23 mouse cellular contexts compared by ENCODE assay signal in the genomic region with DNA sequence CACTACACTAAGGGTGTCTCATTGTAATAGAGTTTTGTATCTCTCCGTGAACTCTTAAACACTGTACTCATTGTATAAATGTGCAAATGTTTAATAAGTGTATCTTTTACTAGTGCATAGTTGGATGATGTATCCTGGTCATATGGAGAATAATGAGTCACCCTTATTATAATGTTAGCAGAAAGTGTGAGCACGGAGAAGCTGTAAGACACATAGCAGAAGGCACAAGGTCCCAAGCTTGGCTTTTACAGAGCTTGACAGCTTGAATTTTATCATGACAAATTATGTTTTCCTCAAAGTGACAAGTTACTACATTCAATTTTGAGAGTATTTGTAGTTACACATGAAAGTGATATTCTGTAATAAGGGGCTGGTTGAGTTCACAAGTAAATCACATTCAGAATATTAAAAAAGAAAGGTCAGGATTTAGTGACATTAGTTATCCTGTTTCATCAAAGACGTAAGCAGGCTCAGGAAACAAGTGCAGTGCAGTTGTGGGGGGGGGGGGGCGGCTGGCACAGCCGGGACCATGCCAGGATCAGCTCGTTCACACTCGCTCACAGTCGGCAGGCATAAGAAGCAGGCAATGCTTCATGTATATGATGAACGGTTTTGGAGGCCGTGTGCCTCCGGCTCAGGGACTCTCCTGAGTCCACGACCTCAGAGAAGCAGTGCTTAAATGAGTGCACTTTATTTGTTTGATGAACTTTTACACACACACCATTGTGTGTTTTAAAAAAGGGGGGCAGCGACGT. TPM values are rescaled to one million over a fixed set of nuclear protein-coding genes. Genes with fewer than 3 reads are reported as not detected.
DNase-seq lines count a peak whose midpoint lies in the region; ATAC-seq lines count a peak whose summit lies in the region.
"Had no signal": no experiment of that assay in that cellular context is flagged by ENCODE, and none has a peak within 500 bp of the region (broad histone marks: within the 10 kb centered on the region; RNA-seq: fewer than 3 reads in every experiment).

No protein-coding gene starts in this region.

- H3K9ac ChIP-seq in forebrain, embryonic 13.5 days = no peak overlapping the region
- no peak overlapping the region for H3K9ac ChIP-seq in forebrain, embryonic 14.5 days (ENCODE audit: low read length)
- no peak overlapping the region for H3K9ac ChIP-seq in forebrain, embryonic 16.5 days (replicated peaks; ENCODE audit: low read depth, low read length)
- no peak overlapping the region for H3K9ac ChIP-seq in forebrain, embryonic 12.5 days
- H3K9ac ChIP-seq: embryonic facial prominence, embryonic 13.5 days; embryonic facial prominence, embryonic 15.5 days had no signal

- no peak for DNase-seq in forebrain, embryonic 14.5 days (ENCODE audit: low spot score)
- peak; percentile 42 for DNase-seq in heart, adult 11 months
- no peak for DNase-seq in heart, postnatal 14 days
- DNase-seq: adrenal gland, adult 2 months; adrenal gland, postnatal 10 days; adrenal gland, postnatal 25 days; B cell, adult 2 months; cerebellum, adult 11 months; cerebellum, adult 18-20 months; cerebellum, adult 8-10 months; cerebellum, adult 9-11 months; cerebellum, postnatal 14 days; cerebellum, postnatal 36 days; embryo, embryonic 11 days had no signal

- H3K4me3 ChIP-seq in forebrain, embryonic 13.5 days = no peak overlapping the region
- H3K4me3 ChIP-seq in forebrain, embryonic 14.5 days (ENCODE audit: low read depth, low read length) = no peak overlapping the region
- H3K4me3 ChIP-seq in forebrain, embryonic 16.5 days (replicated peaks; ENCODE audit: low read length) = no peak overlapping the region
- no peak overlapping the region for H3K4me3 ChIP-seq in forebrain, embryonic 12.5 days (replicated peaks)
- H3K4me3 ChIP-seq: embryonic facial prominence, embryonic 13.5 days; embryonic facial prominence, embryonic 15.5 days; erythroblast, embryonic 14.5 days had no signal

- H3K27me3 ChIP-seq in forebrain, embryonic 13.5 days = no peaks in the 10 kb centered on the region
- H3K27me3 ChIP-seq in forebrain, embryonic 14.5 days (replicated peaks; ENCODE audit: control insufficient read depth, insufficient read depth, low read length) = no peaks in the 10 kb centered on the region
- H3K27me3 ChIP-seq in forebrain, embryonic 16.5 days (replicated peaks; ENCODE audit: control insufficient read depth, insufficient read depth, low read length) = no peaks in the 10 kb centered on the region
- H3K27me3 ChIP-seq in forebrain, embryonic 12.5 days = no peaks in the 10 kb centered on the region
- H3K27me3 ChIP-seq: CH12.LX; embryonic facial prominence, embryonic 13.5 days; embryonic facial prominence, embryonic 15.5 days had no signal

- intact Hi-C loops in heart, postnatal 14 days (cut with DNase I) = no loop called here

- no peak overlapping the region for H3K27ac ChIP-seq in forebrain, embryonic 13.5 days
- H3K27ac ChIP-seq in forebrain, embryonic 14.5 days (ENCODE audit: low read depth, low read length) = no peak overlapping the region
- H3K27ac ChIP-seq in forebrain, embryonic 16.5 days (ENCODE audit: low read length) = peak overlapping the region; percentile 37; the same call in 1 of the 2 replicates
- no peak overlapping the region for H3K27ac ChIP-seq in forebrain, embryonic 12.5 days
- H3K27ac ChIP-seq: embryonic facial prominence, embryonic 13.5 days; embryonic facial prominence, embryonic 15.5 days had no signal

- no peaks in the 10 kb centered on the region for H3K4me1 ChIP-seq in forebrain, embryonic 13.5 days
- no peaks in the 10 kb centered on the region for H3K4me1 ChIP-seq in forebrain, embryonic 14.5 days (ENCODE audit: control insufficient read depth, insufficient read depth, low read length)
- no peaks in the 10 kb centered on the region for H3K4me1 ChIP-seq in forebrain, embryonic 16.5 days (replicated peaks; ENCODE audit: control insufficient read depth, insufficient read depth, low read length)
- H3K4me1 ChIP-seq in forebrain, embryonic 12.5 days = no peaks in the 10 kb centered on the region
- H3K4me1 ChIP-seq: embryonic facial prominence, embryonic 13.5 days; embryonic facial prominence, embryonic 15.5 days had no signal

- ATAC-seq in forebrain, embryonic 13.5 days = peak; percentile 55; the same call in 1 of the 2 replicates
- no peak; the same call in 1 of the 2 replicates for ATAC-seq in forebrain, embryonic 14.5 days
- peak; percentile 84 for ATAC-seq in forebrain, embryonic 16.5 days
- no peak for ATAC-seq in forebrain, embryonic 12.5 days (ENCODE audit: low FRiP score)
- ATAC-seq: CD4-positive, CD25-positive, alpha-beta regulatory T cell, adult 4 months had no signal

- H3K4me2 ChIP-seq in forebrain, embryonic 13.5 days = no peak overlapping the region
- H3K4me2 ChIP-seq in forebrain, embryonic 14.5 days (ENCODE audit: low read length) = no peak overlapping the region
- H3K4me2 ChIP-seq in forebrain, embryonic 16.5 days (ENCODE audit: low read length) = no peak overlapping the region
- no peak overlapping the region for H3K4me2 ChIP-seq in forebrain, embryonic 12.5 days
- H3K4me2 ChIP-seq: embryonic facial prominence, embryonic 13.5 days; embryonic facial prominence, embryonic 15.5 days had no signal

- no peaks in the 10 kb centered on the region for H3K9me3 ChIP-seq in forebrain, embryonic 13.5 days (replicated peaks)
- H3K9me3 ChIP-seq in forebrain, embryonic 14.5 days (replicated peaks; ENCODE audit: control insufficient read depth, low read length) = no peaks in the 10 kb centered on the region
- no peaks in the 10 kb centered on the region for H3K9me3 ChIP-seq in forebrain, embryonic 16.5 days (ENCODE audit: control insufficient read depth, low read length)
- no peaks in the 10 kb centered on the region for H3K9me3 ChIP-seq in forebrain, embryonic 12.5 days
- H3K9me3 ChIP-seq: embryonic facial prominence, embryonic 13.5 days; embryonic facial prominence, embryonic 15.5 days; G1E had no signal

- peaks cover 29% of the 10 kb centered on the region; the same call in 1 of the 2 replicates for H3K36me3 ChIP-seq in forebrain, embryonic 13.5 days (ENCODE audit: poor library complexity, severe bottlenecking)
- peaks cover 26% of the 10 kb centered on the region for H3K36me3 ChIP-seq in forebrain, embryonic 14.5 days (ENCODE audit: control insufficient read depth, insufficient read depth, low read length)
- H3K36me3 ChIP-seq in forebrain, embryonic 16.5 days (ENCODE audit: control insufficient read depth, insufficient read depth) = peaks cover 3% of the 10 kb centered on the region
- H3K36me3 ChIP-seq in forebrain, embryonic 12.5 days (replicated peaks) = peaks cover 21% of the 10 kb centered on the region; the same call in 1 of the 2 replicates

- 76% methylated on average over 14 of the region's 14 CpGs for WGBS in forebrain, embryonic 13.5 days
- WGBS in forebrain, embryonic 14.5 days = 78% methylated on average over 14 of the region's 14 CpGs
- WGBS in forebrain, embryonic 16.5 days = 70% methylated on average over 14 of the region's 14 CpGs
- 86% methylated on average over 14 of the region's 14 CpGs for WGBS in forebrain, embryonic 12.5 days

RNA-seq across cellular contexts. Expression of gene Ccnyl1, which starts 21.9 kb away (rescaled TPM):
- 4.2 and 4.3 TPM in 2 replicates for polyA plus RNA-seq in forebrain, embryonic 13.5 days (2015; fragmentation: Nextera tagmentation; extraction: Ambion mirVana)
- polyA plus RNA-seq in forebrain, embryonic 14.5 days (2014; fragmentation: Nextera tagmentation; extraction: Ambion mirVana) = 6.6 and 6.9 TPM in 2 replicates
- 3.9 and 4.4 TPM in 2 replicates for polyA plus RNA-seq in forebrain, embryonic 16.5 days (2015; fragmentation: Nextera tagmentation; extraction: Ambion mirVana)
- polyA plus RNA-seq in forebrain, embryonic 12.5 days (2016; fragmentation: Nextera tagmentation; extraction: Ambion mirVana) = 5.9 and 6.2 TPM in 2 replicates
- total RNA-seq in heart, postnatal 14 days (2021) = 10 to 100 TPM; 20.5 to 21.4 TPM

RNA-seq across cellular contexts. Expression of gene Fzd5, which starts 25.4 kb away (rescaled TPM):
- polyA plus RNA-seq in forebrain, embryonic 13.5 days (2015; fragmentation: Nextera tagmentation; extraction: Ambion mirVana) = 0.56 and 0.65 TPM in 2 replicates
- polyA plus RNA-seq in forebrain, embryonic 14.5 days (2014; fragmentation: Nextera tagmentation; extraction: Ambion mirVana) = 0.88 and 0.91 TPM in 2 replicates
- 0.48 and 0.61 TPM in 2 replicates for polyA plus RNA-seq in forebrain, embryonic 16.5 days (2015; fragmentation: Nextera tagmentation; extraction: Ambion mirVana)
- 1.0 and 1.5 TPM in 2 replicates for polyA plus RNA-seq in forebrain, embryonic 12.5 days (2016; fragmentation: Nextera tagmentation; extraction: Ambion mirVana)
- 1 to 10 TPM; 4.7 to 4.9 TPM for total RNA-seq in heart, postnatal 14 days (2021)

Comparison
In these comparisons a context has a peak if more than half of its experiments do, and no peak if none do; other contexts are left out.
1. ATAC-seq: peak in forebrain, embryonic 13.5 days (single experiment) and forebrain, embryonic 16.5 days (single experiment); none in forebrain, embryonic 14.5 days (single experiment) and forebrain, embryonic 12.5 days (single experiment).